Mouse (Mus musculus) urinary bladder, postnatal 10 days (tissue): ENCODE data around the gene Lipf.

Experiments
- DNase-seq: peaks from one replicate; pipeline ENCODE4 v3.0.0; 2022; ENCODE audit warnings: low spot score

Gene Lipf

DNA sequence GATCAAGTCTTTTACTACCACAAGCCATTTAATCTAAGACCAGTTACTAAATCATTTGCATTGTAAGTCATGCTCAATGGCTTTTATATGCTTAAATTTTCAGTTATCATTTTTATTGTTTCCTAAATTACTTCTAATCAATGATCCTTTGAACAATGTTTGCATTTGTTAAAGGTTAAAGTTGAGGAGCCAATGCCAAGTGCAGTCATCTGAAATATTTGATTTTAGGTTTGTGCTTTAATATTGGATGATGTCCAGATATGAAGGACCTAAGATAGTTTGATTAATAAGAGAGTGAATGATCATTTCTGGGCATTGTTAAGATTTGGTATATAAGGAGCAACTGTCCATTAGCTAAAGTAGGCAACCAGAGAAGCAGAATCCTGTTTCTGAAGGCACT lies at the start of gene Lipf:
TSS of gene Lipf (plus strand) at position 301 of the 400 bp plus-strand sequence.
- DNase-seq = no peak

DNA sequence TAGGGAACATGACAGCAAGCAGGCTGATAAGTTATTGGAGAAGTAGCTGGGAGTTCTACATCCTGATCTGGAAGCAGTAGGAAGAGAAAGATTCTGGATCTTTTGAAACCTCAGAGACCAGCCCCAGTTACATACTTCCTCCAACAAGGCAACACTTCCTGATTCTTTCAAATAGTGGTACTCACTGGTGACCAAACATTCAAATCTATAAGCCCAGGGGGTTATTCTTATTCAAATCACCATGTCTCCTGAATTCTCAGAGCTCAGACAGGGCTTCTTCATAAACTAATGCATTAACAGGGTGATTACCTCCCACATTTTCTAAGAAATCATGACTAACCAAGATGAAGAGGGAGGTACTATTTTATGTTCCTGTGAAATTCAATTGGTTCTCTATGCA lies 36.9 kb upstream of the Lipf start:
- no peak for DNase-seq

DNA sequence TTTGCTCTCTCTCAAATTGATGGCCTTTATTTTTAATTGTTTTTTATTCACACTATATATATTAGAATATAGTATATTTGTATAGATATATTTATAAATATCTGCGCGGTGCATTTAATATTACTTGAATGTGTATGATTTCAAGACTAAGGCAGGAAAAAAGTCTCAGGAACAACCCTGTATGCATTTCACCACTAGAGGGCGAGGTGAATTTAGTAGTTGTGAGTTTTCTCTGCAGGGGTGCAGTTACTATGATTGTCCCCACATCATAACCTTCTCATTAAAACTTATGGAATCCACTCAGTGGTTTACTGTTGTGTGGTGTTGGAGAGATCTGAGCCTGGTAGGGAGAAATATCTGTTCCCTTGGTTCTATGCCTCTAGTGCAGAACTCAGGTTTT lies 18.0 kb downstream of the Lipf start:
- no peak for DNase-seq

- no peak for DNase-seq
Observed at GRCm38 (mm10) chr19:33983043-33983442, 22.1 kb downstream of the Lipf start.

DNA sequence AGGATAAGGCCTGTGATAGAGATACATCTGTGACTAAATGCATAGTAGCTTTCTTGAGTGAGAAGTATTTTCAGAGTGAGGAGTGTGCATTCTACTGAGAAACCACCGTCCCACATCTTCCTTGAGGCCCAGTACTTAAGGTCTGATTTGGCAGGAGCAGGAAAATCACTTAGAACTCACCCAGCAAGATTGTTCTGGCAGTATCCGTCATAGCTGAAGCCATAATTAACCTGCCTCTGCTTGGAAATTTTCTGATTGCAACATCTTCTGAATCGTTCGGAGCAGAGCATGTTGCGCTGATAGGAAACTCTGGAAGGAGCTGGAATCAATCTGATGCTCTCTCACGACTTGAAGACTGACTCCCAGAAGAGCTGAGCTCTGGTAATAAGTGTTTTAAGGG lies 47.0 kb downstream of the Lipf start, which contains the start of gene Lipk:
TSS of gene Lipk (plus strand) at position 289 of the 400 bp plus-strand sequence.
- DNase-seq = no peak

DNA sequence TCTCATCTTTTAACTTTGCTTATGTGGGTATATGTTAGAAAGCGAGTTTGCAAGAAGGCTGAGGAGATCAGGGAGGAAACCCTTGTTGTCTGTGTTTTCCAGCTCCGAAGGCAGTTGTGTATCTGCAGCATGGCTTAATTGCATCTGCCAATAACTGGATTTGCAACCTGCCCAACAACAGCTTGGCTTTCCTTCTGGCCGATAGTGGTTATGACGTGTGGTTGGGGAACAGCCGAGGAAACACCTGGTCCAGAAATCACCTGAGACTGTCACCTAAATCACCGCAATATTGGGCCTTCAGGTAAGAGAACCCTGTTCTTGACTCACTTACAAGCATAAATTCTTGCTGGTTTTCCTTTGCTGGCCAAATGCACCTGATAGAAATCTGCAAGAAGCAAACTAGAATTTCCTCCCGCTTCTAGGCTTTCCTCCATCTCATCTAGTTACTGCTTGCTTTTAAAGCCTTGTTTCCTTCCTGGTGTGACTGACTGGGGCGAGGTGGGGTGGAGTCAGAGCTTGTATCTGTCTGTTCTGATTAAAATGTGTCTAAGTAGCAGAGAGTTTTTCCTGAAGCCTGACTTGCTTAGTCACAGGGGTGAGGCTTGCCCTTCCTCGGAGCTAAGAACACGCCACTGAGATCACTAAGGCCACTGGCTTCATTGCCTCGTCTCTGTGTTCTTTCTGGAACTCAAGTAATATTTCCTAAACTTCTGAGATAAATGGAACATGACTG lies 60.6 kb downstream of the Lipf start:
- no peak for DNase-seq

- no peak for DNase-seq
Observed at GRCm38 (mm10) chr19:34022759-34023158, 61.8 kb downstream of the Lipf start.
